Mouse (Mus musculus): Measurements from ENCODE around the gene Arhgap9. TPM values are rescaled to one million over a fixed set of nuclear protein-coding genes. Genes with fewer than 3 reads are reported as not detected.

The Arhgap9 gene
- 2.1 and 15.2 TPM in 2 replicates for total RNA-seq (2021)
- long read RNA-seq, experiment 1, partial matches to known transcripts, result 5 of 11 reads
- long read RNA-seq, experiment 1, other reads (novel, unspliced or antisense), result 5 of 11 reads
- long read RNA-seq, experiment 2, partial matches to known transcripts, result 0 of 3 reads
- long read RNA-seq, experiment 2, other reads (novel, unspliced or antisense), result 1 of 3 reads

DNA sequence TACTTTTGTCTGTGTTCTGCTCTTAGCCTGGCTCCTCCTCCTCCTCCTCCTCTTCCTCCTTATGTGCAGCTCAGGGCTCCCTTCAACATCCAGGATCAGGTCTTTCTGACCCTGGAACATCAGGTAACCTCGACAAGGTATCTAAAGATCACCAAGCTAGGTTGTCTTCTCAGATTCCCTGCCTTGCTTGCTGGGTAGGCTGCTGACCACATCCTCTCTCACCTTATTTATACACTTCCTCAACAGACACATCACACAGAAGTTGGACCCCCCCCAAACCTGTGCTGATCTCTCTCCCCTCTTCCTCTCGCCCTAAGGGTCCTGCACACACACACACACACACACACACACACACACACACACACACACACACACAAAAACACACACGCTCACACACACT is at the start of gene Arhgap9:
Gene Arhgap9, plus strand, starts transcription at position 344 of the 400 bp plus-strand sequence.
- no peak for DNase-seq

DNA sequence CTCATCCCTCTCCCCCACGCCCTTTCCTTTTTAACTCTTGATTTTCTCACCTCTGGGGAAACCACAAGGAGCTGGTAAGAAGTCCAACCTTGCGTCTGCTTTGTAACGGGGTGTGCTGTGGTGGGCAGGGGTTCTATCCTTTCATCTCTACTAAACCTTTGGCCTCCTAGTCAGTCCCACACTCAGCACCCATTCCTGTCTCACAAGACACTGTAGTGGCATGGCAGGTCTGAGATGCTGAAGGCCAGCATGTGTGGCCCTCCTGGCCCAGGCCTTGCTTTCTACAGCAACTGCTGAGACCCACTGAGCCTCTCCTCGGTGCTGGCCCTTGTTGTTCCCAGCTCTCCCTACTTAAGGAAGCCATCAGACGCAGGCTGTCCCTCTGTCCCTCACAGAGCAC is 49.4 kb upstream of the Arhgap9 start:
- no peak for DNase-seq

DNA sequence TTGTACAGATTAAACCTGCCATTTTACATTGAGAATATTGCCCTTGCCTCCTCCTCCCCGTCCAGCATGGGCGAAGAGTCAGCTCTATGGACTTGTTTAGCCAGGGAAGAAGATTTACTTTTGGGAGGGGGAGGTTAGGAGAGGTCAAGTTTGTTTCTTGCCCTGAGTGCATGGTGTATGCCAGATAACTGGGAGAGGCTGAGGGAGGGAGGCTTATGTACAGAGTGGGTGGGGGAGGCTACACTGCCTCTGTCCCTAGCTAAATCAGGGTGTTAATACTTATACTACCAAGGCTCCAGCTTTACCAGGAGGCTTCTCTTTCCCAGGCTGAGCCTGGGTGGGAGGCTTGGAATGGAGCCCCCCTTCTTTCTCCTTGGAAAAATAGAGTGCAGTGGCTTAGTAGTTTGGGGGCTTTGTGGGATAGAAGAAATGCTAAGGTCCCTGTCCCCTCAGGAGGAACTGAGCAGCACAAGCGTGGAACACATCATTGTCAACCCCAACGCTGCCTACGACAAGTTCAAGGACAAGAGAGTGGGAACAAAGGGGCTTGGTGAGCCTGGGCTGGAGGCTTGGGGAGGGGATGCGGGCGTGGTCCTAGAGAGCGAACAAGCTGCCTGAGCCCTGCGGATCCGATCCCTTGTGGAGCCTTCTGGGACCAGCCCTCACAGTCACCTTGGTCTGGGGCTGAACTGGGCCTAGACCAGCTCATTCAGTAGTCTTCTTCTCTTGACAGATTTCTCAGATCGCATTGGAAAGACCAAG is 47.3 kb upstream of the Arhgap9 start:
- DNase-seq, result no peak

DNA sequence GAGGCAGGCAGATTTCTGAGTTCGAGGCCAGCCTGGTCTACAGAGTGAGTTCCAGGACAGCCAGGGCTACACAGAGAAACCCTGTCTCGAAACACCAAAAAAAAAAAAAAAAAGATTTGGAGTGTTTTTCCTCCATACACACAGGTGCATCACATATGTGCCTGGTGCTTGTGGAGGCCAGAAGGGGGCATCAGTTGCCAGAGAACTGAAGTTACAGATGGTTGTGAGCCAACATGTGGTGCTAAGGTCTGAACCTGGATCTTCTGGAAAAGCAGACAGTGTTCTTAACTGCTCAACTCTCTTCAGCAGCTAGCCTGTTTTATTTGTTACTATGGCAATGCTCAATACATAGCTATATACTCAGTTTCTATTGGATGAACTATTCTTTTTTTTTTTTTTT is 42.0 kb upstream of the Arhgap9 start:
- no peak for DNase-seq

DNA sequence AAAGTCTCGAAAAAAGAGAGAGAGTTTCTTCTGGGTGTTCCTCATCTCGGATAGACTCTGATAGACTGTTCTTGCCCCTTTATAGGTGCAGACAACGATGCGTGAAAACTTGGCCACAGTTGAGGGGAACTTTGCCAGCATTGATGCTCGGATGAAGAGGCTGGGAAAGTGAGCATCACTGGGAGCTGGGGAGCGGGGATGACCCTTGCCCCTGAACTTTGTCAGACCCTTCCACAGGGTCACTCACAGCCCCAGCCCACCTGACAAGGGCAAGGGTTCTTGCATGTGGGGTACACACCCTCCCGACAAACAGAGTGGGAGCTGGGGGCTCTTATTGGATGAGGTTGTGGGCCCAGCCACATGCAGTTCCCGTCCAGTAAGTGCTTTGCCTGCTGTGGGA is 40.4 kb upstream of the Arhgap9 start:
- no peak for DNase-seq

DNA sequence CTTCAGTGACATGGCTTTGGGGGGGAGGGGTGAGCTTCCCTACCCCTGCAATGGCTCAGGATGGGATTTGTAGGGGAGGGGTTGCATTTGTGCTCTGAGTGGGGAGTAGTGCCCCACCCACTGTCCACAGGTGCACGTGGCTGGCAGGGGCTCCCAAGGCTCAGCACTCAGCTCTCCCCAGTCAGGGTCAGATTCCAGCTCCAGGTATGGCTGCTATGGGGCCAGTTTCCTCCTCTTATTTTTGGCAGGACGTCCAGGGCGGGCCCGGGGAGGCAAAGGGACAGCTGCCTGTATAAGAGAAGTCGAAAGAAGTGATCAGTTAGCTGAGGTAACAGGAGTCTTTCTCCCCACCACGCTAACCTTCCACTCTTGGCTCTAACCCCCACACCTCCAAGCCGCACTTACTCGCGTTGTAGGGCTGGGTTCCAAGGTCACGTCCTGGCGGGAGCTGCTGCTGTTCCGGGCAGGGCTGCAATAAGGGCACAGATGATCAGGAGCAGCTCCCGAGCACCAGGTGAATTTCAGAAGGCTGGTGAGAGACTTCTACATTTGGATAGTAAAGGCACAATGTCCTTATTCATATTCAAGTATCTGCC is 39.0 kb upstream of the Arhgap9 start:
- peak; percentile 53 for DNase-seq

DNA sequence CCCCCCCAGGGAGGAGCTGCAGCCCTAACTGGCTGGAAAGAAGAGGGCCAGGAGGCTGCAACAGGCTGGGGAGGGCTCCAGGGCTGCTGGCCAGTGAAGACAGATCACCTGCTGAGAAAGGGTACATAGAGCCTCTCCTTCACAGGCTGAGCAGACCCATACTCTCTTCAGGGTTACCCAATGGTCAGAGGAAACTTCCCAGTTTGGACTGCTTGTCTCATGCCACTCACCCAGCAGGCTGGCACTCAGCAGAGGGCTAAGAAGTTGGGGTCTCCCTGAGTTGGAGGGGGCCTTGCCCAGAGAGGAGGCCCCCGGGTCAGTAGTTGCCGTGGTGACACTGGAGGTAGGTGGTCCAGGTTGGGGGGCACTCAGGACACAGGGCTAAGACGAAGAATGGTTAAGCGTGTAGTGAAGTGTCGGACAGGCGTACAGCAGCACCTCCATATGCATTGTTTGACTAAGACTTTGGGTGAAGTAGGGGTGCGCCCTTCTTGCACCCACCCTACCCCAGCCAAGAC is 37.6 kb upstream of the Arhgap9 start:
- DNase-seq, result no peak

DNA sequence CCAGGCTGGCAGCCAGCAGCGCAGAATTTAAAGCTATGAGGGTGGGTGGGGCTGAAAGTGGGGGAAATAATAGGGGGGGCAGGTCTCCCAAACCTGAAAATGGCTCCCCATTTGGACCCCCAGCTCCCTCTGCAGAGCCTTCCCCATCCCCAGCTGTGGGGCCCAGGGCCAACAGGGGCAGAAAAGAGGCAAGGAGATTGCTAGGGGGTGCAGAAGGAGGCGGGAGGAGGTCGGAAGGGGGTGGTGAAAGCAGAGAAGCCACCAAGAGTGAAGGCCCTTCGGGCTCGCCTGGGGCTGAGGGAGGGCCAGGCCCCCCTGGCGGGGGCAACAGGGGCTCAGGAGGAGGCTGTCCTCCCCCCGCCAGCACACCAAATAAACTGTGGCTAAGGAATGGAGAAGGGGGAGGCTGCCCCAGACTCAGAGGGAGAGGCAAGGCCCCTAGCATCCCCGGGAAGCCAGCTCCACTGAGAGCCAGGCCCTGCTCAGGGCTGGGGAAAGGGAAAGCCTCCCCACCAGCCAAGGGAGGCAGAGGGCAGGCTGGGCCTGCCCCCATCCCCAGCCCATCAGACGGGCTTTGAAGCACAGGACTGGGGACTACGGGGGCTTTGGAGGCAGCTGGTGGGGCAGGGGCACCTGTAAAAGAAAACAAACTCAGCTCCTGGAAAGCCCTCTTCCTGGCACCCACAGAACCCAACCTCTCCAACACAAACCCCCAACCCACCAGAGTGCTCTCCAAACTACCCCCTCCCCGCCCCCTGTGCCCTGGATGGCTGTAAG is 36.9 kb upstream of the Arhgap9 start:
- DNase-seq, result no peak

DNA sequence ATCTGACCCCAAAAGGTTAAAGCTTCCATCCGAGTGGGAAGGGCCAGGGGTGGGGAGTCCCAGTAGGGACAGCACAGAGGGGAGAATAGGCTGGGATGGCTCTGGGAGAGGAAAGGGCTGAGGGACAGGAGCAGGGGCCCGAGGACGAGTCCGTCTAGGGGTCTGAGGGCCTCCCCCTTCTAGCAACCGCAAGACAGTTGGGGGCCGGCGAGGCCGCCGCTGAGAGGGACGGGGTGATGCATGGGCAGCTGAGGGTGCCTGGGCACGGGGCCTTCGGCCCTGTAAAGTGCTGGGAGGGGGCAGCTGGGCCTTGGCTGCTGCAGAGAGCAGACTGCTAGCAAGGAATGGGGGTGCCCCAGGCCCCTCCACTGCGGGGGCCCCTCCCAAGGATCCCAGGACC is 36.1 kb upstream of the Arhgap9 start:
- no peak for DNase-seq

DNA sequence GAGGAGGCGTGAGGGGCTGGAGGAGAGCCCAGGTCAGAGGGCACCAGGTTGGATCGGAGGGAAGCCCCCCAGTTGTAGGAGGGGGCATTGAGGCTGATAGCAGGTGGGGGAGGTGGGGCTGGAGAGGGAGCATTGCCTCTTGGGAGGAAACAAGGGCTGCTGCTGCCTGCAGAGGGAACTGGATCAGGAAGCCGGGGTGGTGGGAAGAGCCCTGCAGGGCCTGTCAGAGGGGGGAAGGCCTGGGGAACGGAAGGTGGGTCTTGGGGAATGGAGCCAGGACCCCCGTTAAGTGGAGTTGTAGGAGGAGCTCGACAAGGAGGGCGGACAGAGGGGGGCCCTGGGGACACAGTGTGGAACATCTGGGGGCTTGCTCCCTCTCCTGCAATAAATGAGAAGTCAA is 35.6 kb upstream of the Arhgap9 start:
- no peak for DNase-seq

DNA sequence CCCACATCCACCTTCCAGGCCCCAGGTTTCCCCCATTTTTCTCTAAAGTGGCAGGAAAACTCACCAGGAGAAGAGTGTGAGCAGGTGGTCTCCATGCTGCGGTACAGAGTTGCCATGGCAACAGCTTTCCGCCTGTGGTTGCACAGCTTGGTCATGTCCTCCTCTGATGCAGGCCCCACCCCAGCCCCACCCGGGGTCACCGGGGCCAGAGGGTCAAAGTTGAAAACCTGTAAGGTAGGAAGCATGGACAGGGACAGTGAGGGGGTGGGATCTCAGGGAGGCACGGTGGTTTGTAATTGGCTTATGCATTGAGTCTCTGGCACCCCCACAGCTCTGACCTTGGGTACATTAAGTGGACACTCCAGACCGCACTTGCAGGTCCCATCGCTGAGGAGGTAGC is 35.0 kb upstream of the Arhgap9 start:
- no peak for DNase-seq

DNA sequence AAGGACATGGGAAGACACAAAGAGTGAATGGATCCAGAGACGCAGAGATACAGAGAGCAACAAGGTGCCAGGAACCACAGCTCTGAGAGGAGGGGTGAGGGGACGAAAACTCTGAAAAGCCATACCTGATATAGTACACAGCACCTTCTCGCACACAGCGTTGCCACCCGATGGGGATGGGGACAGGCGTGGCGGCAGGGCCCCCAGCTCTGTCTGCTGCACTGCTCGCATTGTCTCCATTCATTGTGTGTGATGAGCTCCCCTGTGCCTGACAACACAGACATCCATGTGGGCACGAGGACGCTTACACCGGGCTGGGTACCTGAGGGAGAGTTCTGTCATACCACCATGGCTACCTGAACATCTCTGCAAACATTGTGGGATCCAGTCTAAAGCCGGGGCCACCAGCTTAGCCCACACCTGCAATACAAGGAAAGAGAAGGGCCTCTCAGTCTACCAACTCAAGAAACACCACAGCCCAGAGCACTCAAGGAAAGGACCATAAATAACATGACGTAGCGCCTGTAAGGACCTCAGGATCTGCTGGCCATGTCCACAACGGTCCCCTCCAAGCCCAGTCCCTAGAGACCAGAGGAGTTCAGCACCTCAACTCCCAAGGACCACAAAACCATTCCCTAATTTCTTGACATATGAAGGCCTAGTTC is 34.4 kb upstream of the Arhgap9 start:
- no peak for DNase-seq

DNA sequence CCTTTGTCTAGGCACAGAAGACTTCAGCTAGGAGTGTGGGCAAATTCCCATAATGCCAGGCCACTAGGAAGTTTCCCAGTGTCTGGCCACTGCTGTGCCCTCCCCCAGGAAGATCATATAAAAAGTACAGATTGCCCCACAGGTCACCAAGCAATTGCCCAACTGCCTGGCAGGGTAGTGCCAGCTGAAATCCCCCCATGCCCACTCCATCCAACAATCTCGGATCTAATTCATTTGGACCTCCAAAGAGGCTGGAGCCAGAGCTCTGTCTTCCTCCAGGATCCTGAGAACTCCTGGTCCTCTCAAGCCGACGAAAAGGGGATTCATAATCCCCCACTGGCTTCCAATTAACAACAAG is 33.8 kb upstream of the Arhgap9 start:
- DNase-seq, result peak; percentile 39

DNA sequence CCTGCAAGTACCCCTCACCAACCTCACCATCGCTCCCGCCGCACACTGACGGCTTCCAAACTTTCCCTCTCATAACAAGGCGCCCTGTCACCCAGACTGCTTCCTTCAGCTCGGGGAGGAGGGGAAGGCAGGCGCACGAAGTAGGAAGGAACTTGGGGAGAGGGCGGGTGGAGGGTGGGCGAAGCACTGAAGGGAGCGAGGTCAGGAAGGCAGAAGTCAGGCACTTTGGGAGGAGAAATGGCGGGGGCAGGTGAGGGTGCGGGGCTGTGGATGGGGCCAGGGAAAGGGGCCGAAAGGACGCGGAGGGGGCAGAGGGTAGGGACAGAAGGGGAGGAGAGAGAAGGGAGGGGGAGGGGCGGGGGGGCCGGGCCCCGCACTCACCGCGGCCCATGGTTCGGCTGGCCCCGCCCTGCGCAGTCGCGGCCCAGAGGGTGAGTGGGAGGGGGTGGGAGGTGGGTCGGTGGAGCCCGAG is 33.4 kb upstream of the Arhgap9 start:
- peak; percentile 76 for DNase-seq

DNA sequence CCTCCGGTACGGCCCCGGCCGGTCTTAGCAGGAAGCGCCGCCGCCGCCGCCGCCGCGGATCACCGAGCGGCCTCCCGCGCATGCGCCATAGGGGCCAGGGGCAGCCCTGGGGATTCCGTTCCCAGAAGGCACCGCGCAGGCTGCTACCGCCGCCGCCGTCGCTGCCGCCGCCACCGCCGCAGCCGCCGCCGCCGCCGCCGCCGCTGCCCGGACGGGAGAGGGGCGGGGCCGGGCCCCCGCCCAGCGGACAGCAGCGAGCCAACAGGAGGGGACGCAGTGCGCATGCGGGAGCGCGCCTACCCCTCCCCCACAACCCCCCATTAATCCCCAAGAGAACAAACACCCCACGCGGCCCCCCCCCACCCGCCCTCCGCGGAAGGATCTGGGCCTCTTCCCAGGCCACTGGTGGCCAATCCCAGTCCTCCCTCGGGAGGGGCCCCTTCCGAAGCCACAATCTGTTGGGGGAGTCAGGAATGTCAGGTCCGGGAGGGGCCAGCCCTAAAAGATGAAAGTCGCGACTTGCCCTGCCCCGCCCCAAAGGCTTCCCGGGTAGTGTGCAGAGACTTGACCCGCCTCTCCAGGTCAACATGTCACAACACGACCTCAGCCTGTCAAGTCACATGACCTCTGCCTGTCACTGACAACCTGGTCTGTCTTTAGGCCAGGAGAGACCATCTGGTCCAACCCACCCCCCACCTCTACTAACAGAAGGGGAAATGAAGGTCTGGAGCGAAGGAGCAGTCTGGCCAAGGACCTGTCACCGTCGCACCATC is 32.8 kb upstream of the Arhgap9 start, which contains the start of gene Mbd6:
Gene Mbd6, minus strand, starts transcription at position 219 of the 773 bp plus-strand sequence.
- DNase-seq, result peak; percentile 96

DNA sequence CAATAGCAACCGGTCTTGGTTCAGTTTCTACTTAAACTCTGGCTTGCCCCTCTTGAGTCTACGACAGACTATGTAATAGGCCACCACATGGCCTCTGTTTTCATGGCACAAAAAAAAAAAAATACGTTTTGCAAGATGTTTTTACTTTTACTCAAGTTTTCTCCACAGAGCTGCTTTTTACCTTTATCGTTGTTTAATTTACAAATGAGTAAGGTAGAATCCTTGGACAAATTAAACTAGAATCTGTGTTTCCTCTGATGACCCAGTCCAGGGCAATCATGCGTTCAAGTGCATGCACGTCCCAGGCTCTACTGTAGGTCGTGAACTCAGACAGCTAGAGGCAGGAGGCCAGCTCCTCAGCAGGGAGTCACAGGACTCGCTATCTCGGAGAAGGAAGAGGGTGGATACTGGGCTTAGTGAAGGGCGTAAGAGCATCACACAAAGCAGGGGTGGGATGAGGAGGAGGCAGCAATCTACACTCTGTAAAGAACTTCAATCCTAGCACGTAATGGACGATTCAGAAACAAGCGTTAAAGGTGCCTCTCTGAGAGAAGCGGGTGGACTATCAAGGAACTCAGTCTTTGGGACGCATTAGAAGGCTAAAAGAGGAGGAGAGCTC is 32.1 kb upstream of the Arhgap9 start:
- DNase-seq, result peak; percentile 71

DNA sequence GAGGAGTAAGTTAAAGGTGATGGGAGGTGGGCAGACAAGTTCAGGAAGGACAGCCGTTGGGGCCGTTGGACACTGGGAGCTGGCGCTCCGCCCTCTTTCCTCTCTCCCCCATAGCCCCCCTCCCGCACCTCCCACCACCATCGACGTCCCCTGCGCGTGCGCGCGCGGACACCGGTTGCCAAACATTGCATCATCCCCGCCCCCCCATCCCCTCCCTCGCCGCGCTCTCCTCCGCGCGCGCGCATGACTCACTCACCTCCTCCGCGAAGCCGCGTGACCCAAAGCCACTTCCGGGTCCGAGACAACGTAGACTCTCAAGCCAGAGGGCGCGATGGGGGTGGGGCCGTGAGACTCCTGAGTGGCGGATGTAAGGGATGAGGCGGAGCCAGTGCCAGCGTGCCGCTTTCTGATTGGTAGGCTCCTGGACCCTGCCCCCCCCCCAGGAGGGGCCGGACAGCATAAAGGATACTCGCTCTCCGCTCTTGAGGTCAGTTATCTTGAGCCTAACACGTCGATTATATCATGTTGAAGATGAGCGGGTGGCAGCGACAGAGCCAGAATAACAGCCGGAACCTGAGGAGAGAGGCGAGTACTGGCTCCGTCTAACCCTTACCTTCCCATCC is 31.3 kb upstream of the Arhgap9 start:
- DNase-seq, result peak; percentile 100

DNA sequence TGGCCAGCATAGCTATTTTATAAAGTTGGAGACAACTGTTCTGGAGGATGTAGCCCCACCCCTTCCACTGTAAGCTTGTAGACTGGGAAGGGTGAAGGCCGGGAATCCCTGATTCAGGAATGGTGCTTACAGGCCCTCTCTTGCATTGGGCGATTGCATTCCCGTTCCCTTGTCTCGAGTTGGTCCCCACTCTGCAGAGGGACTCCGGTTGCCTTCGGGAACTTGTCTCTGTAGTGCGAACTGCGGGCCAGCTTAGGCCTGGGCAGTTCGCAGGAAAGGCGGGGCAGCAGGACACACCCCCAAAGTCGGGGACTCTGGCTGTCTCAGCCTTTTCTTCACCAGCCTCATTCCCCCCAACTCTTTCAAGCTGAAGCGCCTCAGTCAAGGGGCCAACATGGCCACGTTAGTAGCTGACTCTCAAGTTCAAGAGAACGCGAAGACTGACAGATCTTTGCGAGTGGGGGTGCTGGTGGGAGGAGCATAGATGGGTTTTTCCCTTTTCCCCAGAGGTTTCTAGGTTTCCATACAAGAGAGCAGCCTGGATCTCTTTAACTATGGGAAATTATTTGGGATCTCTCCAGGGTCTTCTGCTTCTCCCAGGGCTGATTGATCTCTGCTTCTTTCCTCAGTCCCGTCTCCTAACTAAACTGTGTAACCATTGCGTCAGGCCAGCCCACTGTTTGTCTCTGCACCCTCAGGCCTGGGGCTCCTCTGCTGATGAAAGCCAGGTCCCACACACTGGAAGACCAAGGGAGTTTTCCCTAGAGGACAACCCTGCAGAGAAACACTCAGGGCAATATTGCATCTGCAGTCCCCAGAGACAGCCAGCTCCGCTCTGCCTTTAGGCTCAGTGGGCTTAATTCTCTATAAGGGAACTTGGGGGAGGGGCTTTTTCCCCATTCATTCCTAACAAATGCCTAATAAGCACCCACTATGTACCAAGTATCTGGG is 30.6 kb upstream of the Arhgap9 start:
- DNase-seq, result peak; percentile 78
